Mouse (Mus musculus) kidney, embryonic 14.5 days (tissue): ENCODE measurements around the gene Cdk20. TPM values are rescaled to one million over a fixed set of nuclear protein-coding genes. Genes with fewer than 3 reads are reported as not detected.

Source experiments
- ATAC-seq: fragments of 200-750 bp; cut with Nextera tagmentation; 2 replicates; pipeline ENCODE4 v1.8.0; 2017; ENCODE audit warnings: moderate number of reproducible peaks, mild to moderate bottlenecking, moderate TSS enrichment, moderate library complexity; ENCODE audit not compliant: low FRiP score, low TSS enrichment
- H3K27ac ChIP-seq: fragments of 300-500 bp; sonication (generic); 2 replicates; pipeline ENCODE4 v1.5.1; 2014; ENCODE audit warnings: low read depth, mild to moderate bottlenecking, low read length, moderate library complexity, mixed read lengths
- H3K27me3 ChIP-seq: fragments of 300-500 bp; sonication (generic); 2 replicates; pipeline ENCODE4 v1.6.1; 2014; ENCODE audit warnings: mild to moderate bottlenecking, low read length; ENCODE audit not compliant: control insufficient read depth, insufficient read depth
- H3K36me3 ChIP-seq: fragments of 300-500 bp; sonication (generic); 2 replicates; pipeline ENCODE4 v1.6.1; 2014; ENCODE audit warnings: low read length, mixed read lengths; ENCODE audit not compliant: control insufficient read depth, insufficient read depth
- H3K4me1 ChIP-seq: fragments of 300-500 bp; sonication (generic); 2 replicates; pipeline ENCODE4 v1.6.1; 2014; ENCODE audit warnings: low read length, mixed read lengths; ENCODE audit not compliant: control insufficient read depth, insufficient read depth
- H3K4me2 ChIP-seq: fragments of 300-500 bp; sonication (generic); replicated peaks from 2 replicates; pipeline ENCODE4 v1.6.1; 2014; ENCODE audit warnings: low read depth, mild to moderate bottlenecking, low read length
- H3K4me3 ChIP-seq: fragments of 300-500 bp; sonication (generic); 2 replicates; pipeline ENCODE4 v1.5.1; 2014; ENCODE audit warnings: mild to moderate bottlenecking, low read length
- H3K9ac ChIP-seq: fragments of 300-500 bp; sonication (generic); 2 replicates; pipeline ENCODE4 v1.6.1; 2014; ENCODE audit warnings: low read depth, mild to moderate bottlenecking, low read length, moderate library complexity
- H3K9me3 ChIP-seq: fragments of 300-500 bp; sonication (generic); 2 replicates; pipeline ENCODE4 v1.6.1; 2016; ENCODE audit warnings: low read length; ENCODE audit not compliant: control insufficient read depth
- WGBS: fragments of 180-500 bp; shearing (Covaris S2); extraction: QIAGEN DNeasy Blood & Tissue Kit; methylation state at CpG from one replicate; pipeline ENCODE4 v1.1.7; 2014; 5-methylcytosine and 5-hydroxymethylcytosine counted together
- polyA plus RNA-seq: library from polyadenylated mRNA; unstranded; fragments of >200 nt; fragmentation: Nextera tagmentation; extraction: Ambion mirVana; gene quantifications from 2 replicates; pipeline ENCODE4 v1.2.1, GENCODE M21; 2014

Cdk20 gene
- polyA plus RNA-seq, 1 experiment from 2014 or later, result 10.5 TPM

- Histone ChIP-seq H3K27me3 (no peaks in the 10 kb centered on the region), H3K36me3 (no peaks in the 10 kb centered on the region), H3K4me3 (no peak overlapping the region), H3K9me3 (no peaks in the 10 kb centered on the region), H3K27ac (no peak overlapping the region), H3K4me2 (no peak overlapping the region), H3K9ac (no peak overlapping the region), H3K4me1 (no peaks in the 10 kb centered on the region)
- no peak for ATAC-seq
- 86% methylated on average over 10 of the region's 10 CpGs for WGBS
Measured at GRCm38 (mm10) chr13:64402504-64402949, 29.6 kb upstream of the Cdk20 start.

GRCm38 (mm10) chr13:64402951-64403460 is 29.1 kb upstream of the Cdk20 start:
- no peak for ATAC-seq
- Histone ChIP-seq H3K9ac (no peak overlapping the region), H3K9me3 (no peaks in the 10 kb centered on the region), H3K27me3 (no peaks in the 10 kb centered on the region), H3K4me3 (no peak overlapping the region), H3K4me2 (no peak overlapping the region), H3K36me3 (no peaks in the 10 kb centered on the region), H3K4me1 (no peaks in the 10 kb centered on the region), H3K27ac (no peak overlapping the region)
- 91% methylated on average over 8 of the region's 8 CpGs for WGBS

- H3K27me3 ChIP-seq, result no peaks in the 10 kb centered on the region
- H3K9ac ChIP-seq, result no peak overlapping the region
- H3K9me3 ChIP-seq, result no peaks in the 10 kb centered on the region
- no peak overlapping the region for H3K27ac ChIP-seq
- no peaks in the 10 kb centered on the region for H3K36me3 ChIP-seq
- no peak overlapping the region for H3K4me3 ChIP-seq
- WGBS, result 61% methylated on average over 3 of the region's 3 CpGs
- no peak overlapping the region for H3K4me2 ChIP-seq
- no peak for ATAC-seq
- H3K4me1 ChIP-seq, result no peaks in the 10 kb centered on the region
Measured at GRCm38 (mm10) chr13:64403519-64403918, 28.6 kb upstream of the Cdk20 start.

GRCm38 (mm10) chr13:64405550-64405949 is 26.6 kb upstream of the Cdk20 start:
- H3K9ac ChIP-seq, result no peak overlapping the region
- WGBS, result 69% methylated on average over 6 of the region's 6 CpGs
- H3K4me2 ChIP-seq, result no peak overlapping the region
- no peaks in the 10 kb centered on the region for H3K36me3 ChIP-seq
- H3K27ac ChIP-seq, result no peak overlapping the region
- no peak for ATAC-seq
- H3K4me1 ChIP-seq, result no peaks in the 10 kb centered on the region
- no peaks in the 10 kb centered on the region for H3K27me3 ChIP-seq
- H3K4me3 ChIP-seq, result no peak overlapping the region
- no peaks in the 10 kb centered on the region for H3K9me3 ChIP-seq

GRCm38 (mm10) chr13:64407992-64408391 is 24.1 kb upstream of the Cdk20 start:
- Histone ChIP-seq H3K9me3 (no peaks in the 10 kb centered on the region), H3K9ac (no peak overlapping the region), H3K27ac (no peak overlapping the region), H3K4me3 (no peak overlapping the region), H3K36me3 (no peaks in the 10 kb centered on the region), H3K27me3 (no peaks in the 10 kb centered on the region), H3K4me1 (no peaks in the 10 kb centered on the region), H3K4me2 (no peak overlapping the region)
- 92% methylated on average over 5 of the region's 5 CpGs for WGBS
- no peak for ATAC-seq

- Histone ChIP-seq H3K9me3 (0 out of 2 replicates have a peak, but pooled peaks cover 2% of the 10 kb centered on the region), H3K4me1 (no peaks in the 10 kb centered on the region), H3K9ac (no peak overlapping the region), H3K4me2 (no peak overlapping the region), H3K4me3 (no peak overlapping the region), H3K27ac (no peak overlapping the region), H3K27me3 (no peaks in the 10 kb centered on the region), H3K36me3 (no peaks in the 10 kb centered on the region)
- WGBS, result 70% methylated on average over 5 of the region's 5 CpGs
- ATAC-seq, result peak; percentile 24
Measured at GRCm38 (mm10) chr13:64410604-64411003, 21.5 kb upstream of the Cdk20 start.

- H3K27me3 ChIP-seq, result no peaks in the 10 kb centered on the region
- H3K27ac ChIP-seq, result no peak overlapping the region
- 88% methylated on average over 2 of the region's 2 CpGs for WGBS
- no peak overlapping the region for H3K9ac ChIP-seq
- H3K4me1 ChIP-seq, result no peaks in the 10 kb centered on the region
- no peak overlapping the region for H3K4me2 ChIP-seq
- no peak for ATAC-seq
- H3K36me3 ChIP-seq, result no peaks in the 10 kb centered on the region
- H3K4me3 ChIP-seq, result no peak overlapping the region
- H3K9me3 ChIP-seq, result 0 out of 2 replicates have a peak, but pooled peaks cover 2% of the 10 kb centered on the region
Measured at GRCm38 (mm10) chr13:64411282-64411681, 20.8 kb upstream of the Cdk20 start.

GRCm38 (mm10) chr13:64412752-64413257 is 19.3 kb upstream of the Cdk20 start:
- 0 out of 2 replicates have a peak, but pooled peaks cover 2% of the 10 kb centered on the region for H3K9me3 ChIP-seq
- no peaks in the 10 kb centered on the region for H3K27me3 ChIP-seq
- H3K27ac ChIP-seq, result no peak overlapping the region
- no peak for ATAC-seq
- WGBS, result 75% methylated on average over 2 of the region's 2 CpGs
- H3K4me1 ChIP-seq, result no peaks in the 10 kb centered on the region
- no peak overlapping the region for H3K9ac ChIP-seq
- H3K4me3 ChIP-seq, result no peak overlapping the region
- no peak overlapping the region for H3K4me2 ChIP-seq
- no peaks in the 10 kb centered on the region for H3K36me3 ChIP-seq

GRCm38 (mm10) chr13:64415659-64416058 is 16.5 kb upstream of the Cdk20 start:
- no peak overlapping the region for H3K4me3 ChIP-seq
- ATAC-seq, result no peak
- H3K9me3 ChIP-seq, result 0 out of 2 replicates have a peak, but pooled peaks cover 2% of the 10 kb centered on the region
- no peak overlapping the region for H3K27ac ChIP-seq
- no peak overlapping the region for H3K4me2 ChIP-seq
- WGBS, result 89% methylated on average over 2 of the region's 2 CpGs
- H3K4me1 ChIP-seq, result no peaks in the 10 kb centered on the region
- no peak overlapping the region for H3K9ac ChIP-seq
- no peaks in the 10 kb centered on the region for H3K27me3 ChIP-seq
- no peaks in the 10 kb centered on the region for H3K36me3 ChIP-seq
